Mouse (Mus musculus) heart, adult 9 months (tissue): ENCODE results near the gene Bmp6.
A peak's percentile ranks its signal among the peaks of the same experiment; 100 is the strongest.

Experiments used
- DNase-seq, 2 experiments: peaks; one replicate each; pipeline ENCODE4 v3.0.0; 2022; ENCODE audit warnings: low spot score in 2 of 2

The Bmp6 gene

GRCm38 (mm10) chr13:38353420-38354255 is 8.7 kb downstream of the Bmp6 start:
- DNase-seq = peak; percentile 57 to 84

- DNase-seq = no peak
Measured at GRCm38 (mm10) chr13:38354284-38354683, 9.4 kb downstream of the Bmp6 start.

DNA sequence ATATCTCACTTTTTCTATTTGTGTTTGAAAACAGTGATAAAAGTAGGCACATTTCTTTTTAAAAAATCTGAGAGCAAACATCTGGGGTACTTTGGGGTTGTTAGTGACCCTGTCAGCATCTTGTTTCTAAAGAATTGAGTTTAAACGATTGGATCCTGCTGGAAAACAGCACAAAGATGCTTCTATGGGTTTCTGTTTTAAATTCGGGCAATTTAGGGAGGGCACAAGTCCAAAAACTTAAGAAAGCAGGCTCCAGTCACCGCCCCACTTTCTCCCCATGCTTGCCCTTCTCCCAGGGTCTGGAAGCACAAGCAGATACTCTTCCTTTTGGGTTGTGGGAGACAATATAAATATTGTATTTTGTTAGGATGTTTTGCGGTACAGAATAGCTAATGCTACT is 14.1 kb downstream of the Bmp6 start:
- no peak for DNase-seq

DNA sequence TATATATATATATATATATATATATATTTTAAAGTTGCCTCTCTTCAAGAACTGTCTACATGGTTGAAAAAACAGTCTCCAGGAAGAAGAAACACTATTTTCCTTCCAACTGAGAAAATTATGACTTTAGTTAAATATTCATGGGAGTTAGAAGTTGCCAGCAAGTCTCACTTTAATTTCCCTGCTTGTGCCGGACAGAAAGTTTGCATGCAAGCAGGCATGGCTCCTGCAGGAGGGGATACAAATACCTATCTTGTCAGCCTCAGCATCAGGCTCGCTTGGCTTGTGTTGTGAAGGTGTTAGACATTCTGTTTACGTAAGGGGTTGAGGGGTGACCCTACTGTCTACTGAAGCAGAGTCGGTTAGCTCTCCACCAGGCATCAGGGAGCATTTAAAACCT is 17.8 kb downstream of the Bmp6 start:
- DNase-seq = no peak

DNA sequence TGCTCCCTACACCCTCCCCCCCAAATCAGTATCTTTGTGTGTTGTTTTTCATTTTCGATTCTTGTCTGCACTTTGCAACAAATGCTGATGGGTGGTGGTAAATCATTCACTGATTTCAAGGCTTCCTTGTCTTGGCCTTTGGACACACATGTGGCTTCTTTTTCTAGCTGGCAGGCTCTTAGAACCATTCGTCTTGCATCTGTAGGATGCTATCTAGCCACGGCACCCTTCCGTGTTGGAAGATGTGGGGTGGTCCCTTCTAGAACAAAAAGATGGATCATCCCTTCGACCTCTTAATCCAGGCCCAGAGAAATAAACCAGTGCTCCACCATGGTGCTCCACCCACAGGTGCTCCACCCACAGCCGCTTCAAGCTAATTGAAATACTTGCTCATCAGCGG is 19.0 kb downstream of the Bmp6 start:
- no peak for DNase-seq

- DNase-seq = no peak
Measured at GRCm38 (mm10) chr13:38369624-38370023, 24.7 kb downstream of the Bmp6 start.

DNA sequence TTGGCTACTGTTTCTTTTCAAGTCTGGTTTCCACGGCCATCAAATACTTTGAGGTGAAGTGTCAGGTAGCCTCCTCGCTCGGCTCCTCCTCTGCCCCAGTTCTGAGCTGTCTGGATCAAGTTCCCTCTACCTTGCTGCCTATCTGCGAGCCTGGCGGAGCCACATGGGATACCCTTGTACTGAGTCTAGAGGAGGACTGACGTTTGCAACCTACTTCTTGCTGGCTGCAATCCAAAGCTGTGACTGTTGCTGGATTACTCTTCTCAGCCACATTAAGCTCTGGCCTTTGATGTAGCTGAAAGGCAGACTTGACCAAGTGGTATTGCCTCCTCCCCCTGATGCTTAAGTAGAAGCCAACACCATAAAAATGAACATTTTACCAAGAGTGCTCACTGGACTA is 31.2 kb downstream of the Bmp6 start:
- DNase-seq = no peak

DNA sequence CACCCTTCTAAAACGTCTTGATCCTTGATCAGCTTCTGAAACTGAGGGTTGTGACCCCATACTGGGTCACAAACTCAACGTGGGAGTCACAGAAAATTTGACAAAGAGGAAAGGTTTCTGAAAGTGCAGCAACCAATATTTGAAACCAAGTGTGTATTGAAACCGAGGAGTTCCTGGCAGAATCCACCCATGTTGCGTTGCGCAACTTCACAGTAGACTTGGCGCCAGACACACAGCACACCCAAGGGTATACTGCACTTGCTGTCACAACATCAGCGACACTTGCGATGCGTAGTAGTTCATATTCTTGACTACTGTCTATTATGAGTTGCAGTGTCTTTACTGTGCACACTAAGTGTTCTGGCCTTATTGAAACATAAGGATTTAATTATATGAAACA is 32.4 kb downstream of the Bmp6 start:
- DNase-seq = peak in 1 of 2 experiments; percentile 61

- no peak for DNase-seq
Measured at GRCm38 (mm10) chr13:38379806-38380205, 34.9 kb downstream of the Bmp6 start.

GRCm38 (mm10) chr13:38386035-38386559 is 41.2 kb downstream of the Bmp6 start:
- no peak for DNase-seq

GRCm38 (mm10) chr13:38387453-38388040 is 42.6 kb downstream of the Bmp6 start:
- no peak for DNase-seq

DNA sequence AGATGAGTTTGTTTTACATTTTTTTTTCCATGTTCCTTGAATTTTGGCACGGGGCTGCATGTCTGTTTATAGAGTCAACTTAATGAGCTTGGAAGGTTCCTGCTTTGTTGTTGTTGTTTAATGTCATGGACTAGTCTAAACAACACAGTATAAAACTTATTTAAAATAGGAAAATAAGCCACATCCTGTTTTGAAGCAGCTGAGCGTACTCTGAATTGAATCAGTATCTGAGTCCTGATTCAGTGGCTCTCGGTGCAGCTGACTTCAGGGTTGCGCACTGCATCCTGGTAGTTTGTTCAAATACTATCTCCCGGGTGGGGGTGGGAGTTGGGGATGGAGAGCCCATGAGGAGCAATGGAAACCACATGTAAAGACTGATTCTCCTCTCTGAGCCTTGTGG is 48.5 kb downstream of the Bmp6 start:
- no peak for DNase-seq

- DNase-seq = no peak
Measured at GRCm38 (mm10) chr13:38395026-38395425, 50.1 kb downstream of the Bmp6 start.

DNA sequence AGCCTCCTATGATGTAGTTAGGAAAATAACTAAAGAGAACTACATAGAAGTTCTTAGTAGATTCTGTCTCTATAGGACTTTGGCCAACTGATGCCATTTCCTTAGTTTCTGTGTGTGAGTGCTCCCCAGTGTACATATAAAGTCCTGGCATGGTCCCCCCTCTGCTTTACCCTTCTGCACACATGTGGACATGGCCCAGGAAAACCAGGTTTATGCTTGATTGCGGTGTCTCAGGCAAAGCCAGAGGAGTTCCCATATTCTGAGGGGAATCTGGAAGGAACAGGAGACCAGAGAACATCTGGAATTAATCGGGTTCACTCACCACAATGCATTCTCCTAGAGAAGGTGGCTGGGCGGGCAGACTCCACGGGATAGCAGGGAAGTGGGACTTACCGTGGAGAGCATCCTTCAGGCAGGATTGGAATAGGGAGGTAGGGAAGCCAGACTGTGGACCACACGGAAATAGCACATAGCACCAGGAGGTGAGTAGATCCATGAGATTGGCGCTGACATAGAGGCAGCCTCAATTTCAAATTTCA is 52.2 kb downstream of the Bmp6 start:
- DNase-seq = no peak

DNA sequence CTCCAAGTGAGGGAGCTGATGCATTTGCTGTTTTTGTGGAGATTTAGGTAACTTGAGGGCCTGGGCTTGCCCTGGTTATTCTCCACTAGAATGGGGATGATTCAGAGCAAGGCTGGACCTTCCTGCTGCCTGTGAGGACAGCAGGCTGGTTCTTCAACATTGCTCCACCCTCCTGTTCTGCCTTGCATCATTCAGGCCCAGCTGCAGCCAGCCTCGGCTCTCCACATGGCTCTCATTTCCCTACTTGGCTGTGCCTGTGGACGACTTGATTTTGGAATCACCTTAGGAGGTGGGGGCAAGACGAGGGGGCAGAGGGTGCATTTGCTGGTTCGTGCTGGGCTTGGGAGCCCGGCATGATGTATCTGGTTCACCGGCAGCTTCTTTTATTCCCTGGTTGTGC is 53.8 kb downstream of the Bmp6 start:
- DNase-seq = peak; percentile 56

DNA sequence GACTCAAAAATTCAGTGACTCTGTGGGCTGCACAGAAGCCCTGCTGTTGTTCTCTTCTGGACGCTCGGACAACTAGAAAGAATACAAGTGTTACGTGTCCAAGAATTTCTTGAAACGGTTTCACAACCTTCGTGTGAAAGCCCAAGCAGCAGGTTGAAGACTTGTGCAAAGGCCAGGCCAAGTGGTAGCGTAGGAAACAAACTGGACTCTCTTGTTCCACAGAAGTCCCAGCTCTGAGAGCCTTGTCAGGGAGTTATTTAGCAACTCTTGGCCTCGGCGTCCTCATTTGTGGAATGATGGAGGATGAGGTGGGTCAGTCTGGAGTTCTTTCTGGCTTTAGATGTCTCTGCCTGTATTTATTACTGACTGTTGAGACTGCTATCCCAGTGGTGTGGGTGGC is 55.8 kb downstream of the Bmp6 start:
- DNase-seq = peak; percentile 41 to 47

DNA sequence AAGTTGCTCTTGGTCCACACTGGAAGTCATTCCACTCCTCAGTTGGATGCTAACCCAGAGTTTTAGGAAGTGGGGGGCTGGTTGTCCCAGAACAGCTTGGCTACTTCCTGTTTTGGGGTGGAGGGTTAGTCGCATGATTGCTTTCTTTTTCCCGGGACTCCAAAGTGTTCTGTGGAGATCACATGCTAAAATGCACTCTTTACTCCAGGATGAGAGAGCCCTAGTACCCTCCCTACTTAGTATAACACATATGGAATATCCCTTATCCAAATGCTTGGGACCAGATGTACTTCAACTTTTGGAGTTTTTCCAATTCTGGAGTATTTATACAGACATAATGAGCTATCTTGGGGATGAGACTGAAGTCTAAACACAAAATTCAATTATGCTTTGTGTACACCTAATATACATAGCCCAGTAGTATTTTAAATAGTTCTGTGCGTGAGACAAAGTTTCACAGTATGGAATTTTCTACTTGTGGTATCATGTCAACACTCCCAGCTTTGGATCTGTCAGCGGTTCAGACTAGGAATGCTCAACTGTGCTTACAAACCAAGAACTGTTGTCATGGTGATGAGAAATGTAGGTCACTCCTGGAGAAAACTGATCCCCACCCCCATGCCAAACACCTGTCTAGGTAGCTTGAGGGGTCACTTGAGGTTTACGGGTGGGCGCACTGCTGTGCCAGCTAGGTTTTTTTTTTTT is 62.9 kb downstream of the Bmp6 start:
- DNase-seq = peak; percentile 43 to 68

DNA sequence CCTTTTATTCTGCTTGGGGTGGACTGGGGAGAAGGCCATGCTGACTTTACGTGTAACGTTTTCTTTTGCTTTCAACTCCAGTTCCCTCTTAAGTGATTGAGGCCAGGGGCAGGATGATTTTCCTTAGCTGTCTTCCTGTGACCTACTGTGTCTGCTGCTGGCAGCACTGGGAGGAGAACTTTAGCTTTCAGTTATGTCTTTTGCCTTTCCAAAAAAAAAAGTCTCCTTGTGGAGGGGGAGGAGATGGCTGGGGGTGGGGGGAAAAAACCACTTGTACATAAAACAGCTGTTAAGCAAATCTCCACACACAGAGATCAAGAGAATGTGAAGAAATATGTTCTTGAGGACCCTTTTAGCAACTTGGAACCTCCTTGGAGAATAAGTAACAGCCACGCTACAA is 63.7 kb downstream of the Bmp6 start:
- DNase-seq = peak; percentile 16 to 50

- peak; percentile 81 to 86 for DNase-seq
Measured at GRCm38 (mm10) chr13:38410322-38410865, 65.5 kb downstream of the Bmp6 start.

DNA sequence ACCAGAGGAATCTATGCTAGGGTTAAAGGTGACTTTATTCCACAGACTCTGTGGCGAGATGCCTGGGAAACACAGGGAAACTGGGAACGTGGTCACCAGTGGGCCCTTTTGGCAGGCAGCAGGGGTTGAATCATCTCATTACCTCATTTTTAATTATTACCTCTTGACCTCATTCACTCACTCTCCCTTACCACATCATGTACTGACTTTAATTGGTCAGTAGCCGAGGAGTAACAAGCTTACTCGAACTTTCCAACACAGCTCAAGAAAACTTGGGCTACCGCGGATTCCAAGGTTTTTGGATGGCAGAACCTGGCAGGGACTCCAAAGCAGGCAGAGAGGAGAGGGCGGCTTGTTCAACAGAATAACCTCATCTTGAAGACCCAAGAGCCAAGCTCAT is 74.9 kb downstream of the Bmp6 start:
- no peak for DNase-seq

GRCm38 (mm10) chr13:38422491-38422890 is 77.6 kb downstream of the Bmp6 start:
- DNase-seq = peak; percentile 24 to 32

- no peak for DNase-seq
Measured at GRCm38 (mm10) chr13:38425294-38425693, 80.4 kb downstream of the Bmp6 start.
